In genomic region chr10:81328386-81328785, GRCm38 (mm10) we compare ENCODE assay signal across 8 mouse cellular contexts. TPM values are rescaled to one million over a fixed set of nuclear protein-coding genes. Genes with fewer than 3 reads are reported as not detected.
DNase-seq lines count a peak whose midpoint lies in the region; ATAC-seq and TF ChIP-seq lines count a peak whose summit lies in the region.

TSS of gene Tbxa2r (plus strand) at chr10:81328731.

- intact Hi-C loops in gastrocnemius, adult 2 months (cut with DNase I): no loop called here

- peak; percentile 48 for DNase-seq in gastrocnemius, adult 18-20 months (ENCODE audit: low spot score)
- DNase-seq in gastrocnemius, adult 8-10 months (ENCODE audit: low spot score in 2 of 2): no peak
- peak; percentile 72 for DNase-seq in gastrocnemius, adult 2 months
- peak; percentile 61 for DNase-seq in liver, embryonic 11.5 days (ENCODE audit: low spot score)
- DNase-seq in layer of hippocampus, postnatal 36 days: no peak
- no peak for DNase-seq in layer of hippocampus, adult 11-12 months (ENCODE audit: low spot score)

- peak within 1 kb of the TSS; percentile 50 for H3K4me3 ChIP-seq in gastrocnemius, adult 2 months
- no peak within 1 kb of the TSS for H3K4me3 ChIP-seq in hindbrain, embryonic 15.5 days
- H3K4me3 ChIP-seq in liver, embryonic 11.5 days (ENCODE audit: low read depth, low read length): peak within 1 kb of the TSS; percentile 16; the same call in 1 of the 2 replicates
- no peak within 1 kb of the TSS; the same call in 1 of the 2 replicates for H3K4me3 ChIP-seq in olfactory bulb, adult 2 months (ENCODE audit: insufficient read depth, low read depth, low read length)

- peak within 1 kb of the TSS; percentile 76 for H3K27ac ChIP-seq in gastrocnemius, adult 2 months
- no peak within 1 kb of the TSS; the same call in 1 of the 2 replicates for H3K27ac ChIP-seq in hindbrain, embryonic 15.5 days (replicated peaks)
- H3K27ac ChIP-seq in liver, embryonic 11.5 days (ENCODE audit: low read depth, low read length): peak within 1 kb of the TSS; percentile 73
- no peak within 1 kb of the TSS for H3K27ac ChIP-seq in olfactory bulb, adult 2 months (ENCODE audit: insufficient read depth, low read depth, low read length)

- H3K36me3 ChIP-seq in hindbrain, embryonic 15.5 days: peaks cover 36% of the 10 kb centered on the region
- H3K36me3 ChIP-seq in liver, embryonic 11.5 days (ENCODE audit: control insufficient read depth, insufficient read depth, low read length): peaks cover 37% of the 10 kb centered on the region

- 11% methylated on average over 10 of the region's 10 CpGs for WGBS in hindbrain, embryonic 15.5 days
- WGBS in liver, embryonic 11.5 days: 8% methylated on average over 10 of the region's 10 CpGs
- 35% methylated on average over 10 of the region's 10 CpGs for WGBS in olfactory bulb, adult 2 months

- no peaks in the 10 kb centered on the region for H3K4me1 ChIP-seq in hindbrain, embryonic 15.5 days (replicated peaks)
- peaks cover 34% of the 10 kb centered on the region for H3K4me1 ChIP-seq in liver, embryonic 11.5 days (replicated peaks; ENCODE audit: control insufficient read depth, insufficient read depth, low read length)
- H3K4me1 ChIP-seq in olfactory bulb, adult 2 months (ENCODE audit: control insufficient read depth, insufficient read depth, low read length): no peaks in the 10 kb centered on the region

- 0 out of 2 replicates have a peak within 1 kb of the TSS, but pooled peaks have one; percentile 4 for H3K4me2 ChIP-seq in hindbrain, embryonic 15.5 days
- peak within 1 kb of the TSS; percentile 40 for H3K4me2 ChIP-seq in liver, embryonic 11.5 days

- no peak within 1 kb of the TSS for H3K9ac ChIP-seq in hindbrain, embryonic 15.5 days
- peak within 1 kb of the TSS; percentile 11; the same call in 1 of the 2 replicates for H3K9ac ChIP-seq in liver, embryonic 11.5 days (ENCODE audit: low read depth, low read length)

- TF ChIP-seq CTCF in gastrocnemius, adult 2 months (IDR thresholded peaks at IDR 0.05): no peak
- no peak for TF ChIP-seq CTCF in olfactory bulb, adult 2 months (IDR thresholded peaks at IDR 0.05; ENCODE audit: insufficient read depth, low read depth, low read length)

- no peaks in the 10 kb centered on the region for H3K9me3 ChIP-seq in hindbrain, embryonic 15.5 days
- H3K9me3 ChIP-seq in liver, embryonic 11.5 days (ENCODE audit: control insufficient read depth, low read length): no peaks in the 10 kb centered on the region

- ATAC-seq in hindbrain, embryonic 15.5 days (ENCODE audit: low FRiP score, low read depth): no peak
- peak; percentile 54 for ATAC-seq in liver, embryonic 11.5 days (replicated peaks; ENCODE audit: low FRiP score)

- no peak for TF ChIP-seq POLR2A in olfactory bulb, adult 2 months (IDR thresholded peaks at IDR 0.05; ENCODE audit: insufficient read depth, low read depth, low read length)

- peaks cover 16% of the 10 kb centered on the region for H3K27me3 ChIP-seq in hindbrain, embryonic 15.5 days
- H3K27me3 ChIP-seq in liver, embryonic 11.5 days (replicated peaks; ENCODE audit: control insufficient read depth, insufficient read depth, low read length): peaks cover 11% of the 10 kb centered on the region

RNA-seq across cellular contexts. Expression of gene Tbxa2r, which starts in this region (rescaled TPM):
- total RNA-seq in gastrocnemius, adult 18-20 months (2021): under 1 TPM; 0.16 to 0.55 TPM
- total RNA-seq in gastrocnemius, adult 8-10 months (2022): under 1 TPM; 0.12 to 0.36 (median 0.19) TPM
- total RNA-seq in gastrocnemius, adult 2 months (2021): under 1 TPM; 0.43 to 0.75 TPM
- 4.7 and 5.2 TPM in 2 replicates for polyA plus RNA-seq in hindbrain, embryonic 15.5 days (2015; fragmentation: Nextera tagmentation; extraction: Ambion mirVana)
- polyA plus RNA-seq in liver, embryonic 11.5 days (2014; fragmentation: Nextera tagmentation; extraction: Ambion mirVana): 7.8 and 7.9 TPM in 2 replicates
- not detected in 2 replicates for polyA plus RNA-seq in olfactory bulb, adult 2 months (2012; ENCODE audit: insufficient read depth, insufficient read length, low replicate concordance, missing spikeins)
- total RNA-seq in layer of hippocampus, postnatal 36 days (2021): 1 to 10 TPM in 1 of 2 experiments, under 1 TPM in 1; 0.91 to 1.1 TPM

Comparison
In these comparisons a context has a peak if more than half of its experiments do, and no peak if none do; other contexts are left out.
1. Peak in DNase-seq in gastrocnemius, adult 18-20 months; RNA of the gene not detected or under 1 TPM.
2. Peak in DNase-seq, H3K4me3 ChIP-seq and H3K27ac ChIP-seq in gastrocnemius, adult 2 months; RNA of the gene not detected or under 1 TPM.